Comparison of ENCODE assay signal across 31 mouse cellular contexts in genomic region chr11:68778855-68779254, GRCm38 (mm10).
DNase-seq lines count a peak whose midpoint lies in the region; ATAC-seq and TF ChIP-seq lines count a peak whose summit lies in the region.
"Had no signal": no experiment of that assay in that cellular context is flagged by ENCODE, and none has a peak within 500 bp of the region (broad histone marks: within the 10 kb centered on the region; RNA-seq: fewer than 3 reads in every experiment).

No protein-coding gene starts in this region.

- peaks cover 65% of the 10 kb centered on the region for H3K36me3 ChIP-seq in forebrain, embryonic 15.5 days
- peaks cover 59% of the 10 kb centered on the region for H3K36me3 ChIP-seq in forebrain, postnatal 0 days (ENCODE audit: insufficient read depth)
- peaks cover 76% of the 10 kb centered on the region for H3K36me3 ChIP-seq in midbrain, embryonic 13.5 days
- peaks cover 15% of the 10 kb centered on the region for H3K36me3 ChIP-seq in midbrain, embryonic 11.5 days (ENCODE audit: control insufficient read depth, insufficient read depth, low read length)
- H3K36me3 ChIP-seq: G1E had no signal

- peaks cover 27% of the 10 kb centered on the region for H3K4me1 ChIP-seq in cerebellum, adult 2 months (ENCODE audit: control insufficient read depth, insufficient read depth, low read length)
- H3K4me1 ChIP-seq in forebrain, embryonic 15.5 days: 0 out of 2 replicates have a peak, but pooled peaks cover 12% of the 10 kb centered on the region
- no peaks in the 10 kb centered on the region for H3K4me1 ChIP-seq in forebrain, postnatal 0 days (ENCODE audit: insufficient read depth)
- H3K4me1 ChIP-seq in midbrain, embryonic 13.5 days (replicated peaks): peaks cover 19% of the 10 kb centered on the region
- peaks cover 4% of the 10 kb centered on the region; the same call in 1 of the 2 replicates for H3K4me1 ChIP-seq in midbrain, embryonic 11.5 days (ENCODE audit: control insufficient read depth, insufficient read depth, low read length)
- H3K4me1 ChIP-seq: embryonic facial prominence, embryonic 10.5 days; embryonic facial prominence, embryonic 13.5 days had no signal

- no peak for TF ChIP-seq POLR2A in cerebellum, adult 2 months (IDR thresholded peaks at IDR 0.05; ENCODE audit: borderline replicate concordance, insufficient read depth, low read length)

- H3K9ac ChIP-seq in forebrain, embryonic 15.5 days (replicated peaks): no peak overlapping the region
- no peak overlapping the region for H3K9ac ChIP-seq in forebrain, postnatal 0 days
- H3K9ac ChIP-seq in midbrain, embryonic 13.5 days (replicated peaks): 0 out of 2 replicates have a peak overlapping the region, but pooled peaks have one; percentile 6
- no peak overlapping the region for H3K9ac ChIP-seq in midbrain, embryonic 11.5 days (ENCODE audit: low read length)
- H3K9ac ChIP-seq: embryonic facial prominence, embryonic 13.5 days; forebrain, embryonic 12.5 days; heart, embryonic 15.5 days; hindbrain, embryonic 14.5 days had no signal

- H3K4me2 ChIP-seq in forebrain, embryonic 15.5 days (replicated peaks): no peak overlapping the region
- no peak overlapping the region for H3K4me2 ChIP-seq in forebrain, postnatal 0 days (ENCODE audit: low read depth)
- H3K4me2 ChIP-seq in midbrain, embryonic 13.5 days (replicated peaks): no peak overlapping the region
- no peak overlapping the region for H3K4me2 ChIP-seq in midbrain, embryonic 11.5 days
- H3K4me2 ChIP-seq: embryonic facial prominence, embryonic 13.5 days; forebrain, embryonic 12.5 days; heart, embryonic 11.5 days; heart, embryonic 15.5 days; hindbrain, embryonic 14.5 days had no signal

- no peak for TF ChIP-seq CTCF in cerebellum, adult 2 months (IDR thresholded peaks at IDR 0.05; ENCODE audit: borderline replicate concordance, insufficient read depth, low read depth, low read length)
- TF ChIP-seq CTCF in forebrain, postnatal 0 days (IDR thresholded peaks at IDR 0.05; ENCODE audit: low read depth): no peak

- ATAC-seq in forebrain, embryonic 15.5 days (replicated peaks): no peak
- ATAC-seq in forebrain, postnatal 0 days: no peak
- no peak for ATAC-seq in midbrain, embryonic 13.5 days
- no peak for ATAC-seq in midbrain, embryonic 11.5 days (ENCODE audit: low FRiP score)
- ATAC-seq: forebrain, embryonic 16.5 days; hindbrain, postnatal 0 days; inflammation-experienced regulatory T-cells, adult 6 months; intestine, embryonic 16.5 days; Patski had no signal

- DNase-seq in cerebellum, adult 2 months: peak; percentile 40 to 55
- DNase-seq in cerebellum, adult 8-10 months: no peak
- no peak for DNase-seq in forebrain, postnatal 0 days
- DNase-seq in midbrain, embryonic 11.5 days (ENCODE audit: low spot score, missing footprints): no peak
- DNase-seq: adrenal gland, postnatal 10 days; adrenal gland, postnatal 36 days; B cell, adult 2 months; cerebellum, postnatal 14 days; embryo, embryonic 11 days; gastrocnemius, adult 2 months; gastrocnemius, postnatal 14 days; heart, adult 11 months; heart, postnatal 10 days; heart, postnatal 4 days; kidney, adult 18-20 months had no signal

- no peaks in the 10 kb centered on the region for H3K9me3 ChIP-seq in forebrain, embryonic 15.5 days
- H3K9me3 ChIP-seq in forebrain, postnatal 0 days (ENCODE audit: low read length): no peaks in the 10 kb centered on the region
- no peaks in the 10 kb centered on the region for H3K9me3 ChIP-seq in midbrain, embryonic 13.5 days
- no peaks in the 10 kb centered on the region for H3K9me3 ChIP-seq in midbrain, embryonic 11.5 days (ENCODE audit: control insufficient read depth, low read length)
- H3K9me3 ChIP-seq: embryonic facial prominence, embryonic 10.5 days; embryonic facial prominence, embryonic 13.5 days; forebrain, embryonic 12.5 days; G1E; heart, embryonic 15.5 days had no signal

- no peak overlapping the region for H3K4me3 ChIP-seq in cerebellum, adult 2 months (replicated peaks; ENCODE audit: insufficient read depth, low read depth, low read length)
- H3K4me3 ChIP-seq in forebrain, embryonic 15.5 days: no peak overlapping the region
- no peak overlapping the region for H3K4me3 ChIP-seq in forebrain, postnatal 0 days (ENCODE audit: low read depth, low read length)
- H3K4me3 ChIP-seq in midbrain, embryonic 13.5 days (replicated peaks): no peak overlapping the region
- H3K4me3 ChIP-seq in midbrain, embryonic 11.5 days (ENCODE audit: low read depth, low read length): no peak overlapping the region
- H3K4me3 ChIP-seq: embryonic facial prominence, embryonic 10.5 days; embryonic facial prominence, embryonic 13.5 days; erythroblast, embryonic 14.5 days; forebrain, embryonic 12.5 days; gastrocnemius, adult 2 months; heart, embryonic 15.5 days had no signal

- no peak overlapping the region for H3K27ac ChIP-seq in cerebellum, adult 2 months (ENCODE audit: insufficient read depth, low read length)
- 0 out of 2 replicates have a peak overlapping the region, but pooled peaks have one; percentile 6 for H3K27ac ChIP-seq in forebrain, embryonic 15.5 days (replicated peaks)
- H3K27ac ChIP-seq in forebrain, postnatal 0 days (ENCODE audit: low read depth, low read length): no peak overlapping the region
- H3K27ac ChIP-seq in midbrain, embryonic 13.5 days: no peak overlapping the region
- H3K27ac ChIP-seq in midbrain, embryonic 11.5 days (ENCODE audit: low read depth, low read length): no peak overlapping the region
- H3K27ac ChIP-seq: embryonic facial prominence, embryonic 10.5 days; embryonic facial prominence, embryonic 13.5 days; forebrain, embryonic 12.5 days; gastrocnemius, adult 2 months; hindbrain, embryonic 14.5 days; hindbrain, postnatal 0 days had no signal

- no peaks in the 10 kb centered on the region for H3K27me3 ChIP-seq in cerebellum, adult 2 months (ENCODE audit: control insufficient read depth, insufficient read depth, low read length)
- H3K27me3 ChIP-seq in forebrain, embryonic 15.5 days: no peaks in the 10 kb centered on the region
- H3K27me3 ChIP-seq in forebrain, postnatal 0 days (ENCODE audit: insufficient read depth, low read length): no peaks in the 10 kb centered on the region
- H3K27me3 ChIP-seq in midbrain, embryonic 13.5 days: no peaks in the 10 kb centered on the region
- H3K27me3 ChIP-seq in midbrain, embryonic 11.5 days (ENCODE audit: control insufficient read depth, insufficient read depth, low read length): no peaks in the 10 kb centered on the region
- H3K27me3 ChIP-seq: CH12.LX; embryonic facial prominence, embryonic 13.5 days; forebrain, embryonic 12.5 days; heart, embryonic 15.5 days; Patski had no signal

Comparison
In these comparisons a context has a peak if more than half of its experiments do, and no peak if none do; other contexts are left out.
1. DNase-seq: peak in cerebellum, adult 2 months (2 of 2); none in cerebellum, adult 8-10 months (single experiment), forebrain, postnatal 0 days (single experiment) and midbrain, embryonic 11.5 days (single experiment).